Mouse (Mus musculus) ovary, postnatal 36 days (tissue): Measurements from ENCODE around the gene Tnp2.

Source experiments
- DNase-seq: peaks from one replicate; pipeline ENCODE4 v3.0.0; 2022; ENCODE audit warnings: low spot score, mixed read lengths

Gene Tnp2

DNA sequence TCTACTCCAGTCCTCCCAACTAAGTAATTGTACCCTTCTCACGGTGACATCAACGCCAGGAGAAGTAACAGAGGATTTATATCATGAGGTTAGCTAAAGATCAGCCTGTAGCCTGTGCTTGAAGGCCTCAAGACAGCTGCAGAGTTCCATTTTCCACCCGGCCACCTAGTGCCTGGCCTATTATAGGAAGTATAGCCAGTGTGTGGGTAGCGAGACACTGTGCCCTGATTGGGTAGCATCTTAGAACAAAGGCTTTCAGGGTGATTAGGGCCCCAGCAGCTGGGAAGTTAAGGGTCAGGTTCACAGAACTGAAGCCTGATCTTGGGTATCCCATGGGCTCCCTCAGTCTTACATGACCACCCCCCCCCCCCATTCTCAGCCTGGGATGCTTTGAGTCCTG, 406 bp upstream of the Tnp2 start:
- no peak for DNase-seq

DNA sequence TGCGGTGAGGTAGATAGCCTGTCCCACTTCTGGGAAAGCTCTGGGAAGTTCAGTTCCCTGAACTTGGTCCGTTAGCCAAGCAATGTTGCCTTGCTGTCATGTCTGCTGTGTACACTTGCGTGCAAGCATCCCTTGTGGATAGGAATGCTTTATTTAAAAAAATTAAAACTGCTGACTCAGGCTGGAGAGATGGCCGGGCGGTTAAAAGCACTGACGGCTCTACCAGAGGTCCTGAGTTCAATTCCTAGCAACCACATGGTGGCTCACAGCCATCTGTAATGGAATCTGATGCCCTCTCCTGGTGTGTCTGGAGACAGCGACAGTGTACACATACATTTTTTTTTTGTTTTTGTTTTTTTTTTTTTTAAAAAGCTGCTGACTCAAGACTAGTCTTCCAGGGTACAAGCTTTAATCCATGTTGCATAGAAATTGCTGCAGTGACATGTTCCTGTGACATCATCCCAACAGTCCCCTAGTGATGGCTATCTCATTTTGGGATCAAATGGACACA, 857 bp downstream of the Tnp2 start:
- no peak for DNase-seq

DNA sequence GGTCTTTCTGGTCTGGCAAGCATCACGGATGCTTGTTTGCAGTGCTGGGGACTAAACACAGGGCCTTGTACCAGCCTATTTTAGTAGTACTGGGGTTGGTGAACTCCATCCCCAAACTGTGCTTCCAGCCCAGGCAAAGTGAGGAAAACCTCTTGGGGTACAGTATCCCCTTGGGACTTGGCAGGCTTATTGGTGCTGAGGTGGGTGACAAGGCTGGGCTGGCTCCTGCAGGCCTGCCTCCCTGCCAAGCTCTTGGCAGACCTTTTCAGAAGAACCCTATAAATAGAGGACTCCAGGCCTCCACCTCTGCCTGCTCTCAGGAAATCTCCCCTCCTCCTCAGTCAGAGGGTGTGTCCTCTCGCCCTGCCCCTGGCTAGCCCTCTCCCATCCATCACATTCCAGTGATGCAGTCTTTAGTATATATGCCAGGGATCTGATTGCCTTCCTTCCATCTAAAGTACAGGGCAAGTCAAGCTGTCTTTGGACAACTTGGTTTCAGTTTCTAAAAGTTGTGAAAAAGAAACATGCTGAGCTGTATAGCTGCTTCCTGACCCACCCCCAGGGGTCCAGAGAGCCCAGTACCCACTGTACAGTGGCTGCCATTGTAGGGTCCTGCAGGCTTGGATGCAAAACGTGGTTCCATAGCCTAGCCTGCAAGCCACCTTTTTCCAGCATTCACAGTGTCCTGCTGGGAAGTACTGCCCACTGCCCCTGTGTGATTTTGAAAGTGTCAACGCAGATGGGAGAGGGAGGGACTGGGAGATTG, 1.5 kb downstream of the Tnp2 start:
- no peak for DNase-seq

DNA sequence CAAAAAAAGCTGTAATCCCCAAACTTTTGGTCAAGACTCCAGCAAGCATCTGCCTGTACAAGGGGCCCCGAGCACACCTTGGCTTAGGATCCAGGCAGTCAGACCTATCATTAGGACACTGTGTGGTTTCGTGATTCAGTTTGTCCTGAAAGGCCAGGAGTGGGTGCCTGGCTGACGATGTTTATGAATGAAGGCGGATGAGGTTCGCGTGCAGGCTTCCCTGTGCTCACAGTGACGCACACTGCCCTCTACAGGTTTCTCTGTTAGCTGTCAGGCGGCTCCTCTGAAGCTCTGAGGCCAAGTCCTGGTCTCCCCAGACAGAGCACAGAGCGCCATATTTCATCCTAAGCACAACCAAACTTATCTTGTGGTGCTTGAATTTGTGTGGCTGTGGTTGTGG, 2.2 kb downstream of the Tnp2 start:
- peak; percentile 72 for DNase-seq

DNA sequence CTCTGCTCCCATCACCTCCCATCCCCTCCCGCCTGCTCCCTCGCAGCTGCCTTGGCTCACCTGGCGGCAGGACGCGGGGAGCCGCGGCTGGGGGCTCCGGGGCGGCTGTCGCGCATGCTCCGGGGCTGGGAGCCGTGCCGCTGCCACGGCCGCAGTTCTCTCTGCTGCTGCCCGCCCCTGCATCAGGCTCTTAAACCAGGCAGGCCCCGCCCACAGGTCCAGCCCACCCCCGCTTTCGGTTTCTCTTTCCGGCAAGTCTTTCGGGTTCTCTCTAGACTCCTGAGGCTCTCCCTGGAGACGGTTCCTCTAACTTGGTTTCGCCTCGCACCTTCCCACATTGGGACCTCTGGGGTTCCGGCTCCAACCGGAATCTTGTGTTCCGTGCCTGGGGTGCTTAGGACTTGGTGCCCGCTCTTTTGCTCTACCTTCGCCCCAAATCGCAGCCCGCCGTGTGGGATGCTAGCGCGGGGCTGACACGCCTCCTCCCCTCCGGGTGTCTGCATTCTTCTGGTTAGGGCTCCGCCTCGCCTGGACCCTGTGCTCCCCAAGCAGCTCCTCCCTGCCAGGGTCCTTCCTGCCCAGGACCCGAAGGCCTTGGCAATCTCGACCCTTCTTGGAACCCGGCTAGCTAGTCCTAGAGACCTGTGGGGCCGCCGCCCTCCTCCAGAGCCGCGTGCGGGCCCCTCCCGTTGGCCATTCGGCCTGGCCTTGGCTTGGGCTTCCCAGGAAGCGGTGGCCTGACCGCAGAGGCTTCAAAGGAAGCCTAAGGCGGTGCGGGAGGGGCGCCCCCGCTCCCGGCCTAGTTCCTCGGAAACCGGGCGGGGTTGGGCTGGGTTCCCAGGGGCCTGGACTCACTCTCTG, 2.9 kb downstream of the Tnp2 start, which contains the start of gene Socs1:
TSS of gene Socs1 (minus strand) at position 166 of the 861 bp plus-strand sequence.
- DNase-seq, result peak; percentile 91

DNA sequence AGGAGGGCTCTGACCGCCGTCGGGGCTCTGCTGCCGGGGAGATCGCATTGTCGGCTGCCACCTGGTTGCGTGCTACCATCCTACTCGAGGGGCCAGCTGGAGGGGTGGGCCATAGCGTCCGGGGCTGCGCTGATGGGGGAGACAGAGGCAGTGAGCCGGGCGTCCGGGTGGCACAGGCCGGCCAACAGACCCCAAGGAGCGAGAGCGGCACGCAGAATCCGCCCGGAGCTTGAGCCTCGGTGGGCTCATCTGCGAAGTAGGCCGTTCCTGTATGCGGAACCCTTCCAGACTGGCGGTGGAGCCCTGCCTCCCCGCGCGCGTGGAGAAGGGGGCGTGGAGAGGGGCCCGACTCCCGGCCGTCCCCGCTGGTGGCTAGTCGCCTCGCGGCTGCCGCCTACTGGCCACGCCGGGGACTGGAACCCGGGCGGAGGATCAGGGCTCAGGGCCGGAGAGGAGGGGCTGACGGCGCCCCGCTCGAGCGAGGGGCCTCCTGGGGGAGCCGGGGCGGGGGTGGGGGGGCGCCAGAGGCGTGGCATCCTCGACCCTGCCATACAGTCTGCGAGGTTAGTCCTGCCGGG, 3.6 kb downstream of the Tnp2 start:
- DNase-seq, result peak; percentile 95

DNA sequence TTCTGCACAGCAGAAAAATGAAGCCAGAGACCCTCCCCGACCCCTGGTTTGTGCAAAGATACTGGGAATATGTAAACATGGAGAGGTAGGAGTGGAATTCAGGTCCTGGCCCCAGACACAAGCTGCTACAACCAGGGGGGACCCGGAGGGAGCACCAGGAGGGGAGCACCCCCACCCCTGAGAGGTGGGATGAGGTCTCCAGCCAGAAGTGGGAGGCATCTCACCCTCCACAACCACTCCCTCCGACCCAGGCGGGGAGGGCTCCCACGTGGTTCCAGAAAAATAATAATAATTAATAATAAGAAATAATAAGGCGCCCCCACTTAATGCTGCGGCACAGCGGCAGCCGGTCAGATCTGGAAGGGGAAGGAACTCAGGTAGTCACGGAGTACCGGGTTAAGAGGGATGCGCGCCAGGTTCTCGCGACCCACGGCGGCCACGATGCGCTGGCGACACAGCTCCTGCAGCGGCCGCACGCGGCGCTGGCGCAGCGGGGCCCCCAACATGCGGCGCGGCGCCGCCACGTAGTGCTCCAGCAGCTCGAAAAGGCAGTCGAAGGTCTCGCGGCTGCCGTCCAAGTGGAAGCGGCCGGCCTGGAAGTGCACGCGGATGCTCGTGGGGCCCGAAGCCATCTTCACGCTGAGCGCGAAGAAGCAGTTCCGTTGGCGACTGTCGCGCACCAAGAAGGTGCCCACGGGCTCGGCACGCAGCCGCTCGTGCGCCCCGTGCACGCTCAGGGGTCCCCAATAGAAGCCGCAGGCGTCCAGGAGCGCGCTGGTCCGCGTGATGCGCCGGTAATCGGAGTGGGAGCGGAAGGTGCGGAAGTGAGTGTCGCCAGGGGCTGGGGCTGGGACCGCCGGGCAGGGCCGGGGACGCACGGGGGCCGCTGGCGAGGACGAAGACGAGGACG, 4.3 kb downstream of the Tnp2 start:
- peak; percentile 51 for DNase-seq

DNA sequence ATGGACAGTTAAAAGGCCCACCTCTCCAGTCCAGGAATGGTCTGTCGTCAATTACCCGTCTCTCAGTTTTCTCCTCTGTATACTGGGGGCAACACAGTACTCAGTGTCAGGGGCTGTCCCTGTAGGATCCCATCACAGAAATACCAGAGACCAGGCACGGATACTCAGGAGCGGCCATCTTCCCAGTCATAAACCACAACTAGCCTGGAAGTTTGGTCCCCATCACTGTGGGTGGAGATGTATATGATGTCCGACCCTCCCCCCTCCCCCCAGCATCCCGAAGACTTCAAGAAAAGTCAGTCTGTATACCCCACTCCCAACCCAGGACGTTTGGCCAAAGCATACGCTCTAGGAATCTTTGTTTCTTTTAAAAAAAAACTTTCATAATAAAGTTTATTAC, 5.0 kb downstream of the Tnp2 start:
- no peak for DNase-seq

DNA sequence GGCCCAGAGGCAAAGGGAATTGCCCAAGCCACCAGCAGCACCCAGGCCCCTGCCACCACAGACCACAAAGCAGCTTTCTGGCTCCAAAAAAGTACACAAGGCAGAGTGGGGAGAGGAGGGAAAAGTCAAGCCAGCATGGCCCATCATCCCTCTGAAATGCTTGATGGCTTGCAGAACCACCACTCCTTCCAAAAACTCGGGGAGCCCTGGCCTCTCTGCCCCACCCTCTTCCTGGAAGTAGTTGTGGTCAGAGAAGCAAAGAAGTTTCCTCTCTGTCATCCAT, 5.4 kb downstream of the Tnp2 start:
- DNase-seq, result no peak

DNA sequence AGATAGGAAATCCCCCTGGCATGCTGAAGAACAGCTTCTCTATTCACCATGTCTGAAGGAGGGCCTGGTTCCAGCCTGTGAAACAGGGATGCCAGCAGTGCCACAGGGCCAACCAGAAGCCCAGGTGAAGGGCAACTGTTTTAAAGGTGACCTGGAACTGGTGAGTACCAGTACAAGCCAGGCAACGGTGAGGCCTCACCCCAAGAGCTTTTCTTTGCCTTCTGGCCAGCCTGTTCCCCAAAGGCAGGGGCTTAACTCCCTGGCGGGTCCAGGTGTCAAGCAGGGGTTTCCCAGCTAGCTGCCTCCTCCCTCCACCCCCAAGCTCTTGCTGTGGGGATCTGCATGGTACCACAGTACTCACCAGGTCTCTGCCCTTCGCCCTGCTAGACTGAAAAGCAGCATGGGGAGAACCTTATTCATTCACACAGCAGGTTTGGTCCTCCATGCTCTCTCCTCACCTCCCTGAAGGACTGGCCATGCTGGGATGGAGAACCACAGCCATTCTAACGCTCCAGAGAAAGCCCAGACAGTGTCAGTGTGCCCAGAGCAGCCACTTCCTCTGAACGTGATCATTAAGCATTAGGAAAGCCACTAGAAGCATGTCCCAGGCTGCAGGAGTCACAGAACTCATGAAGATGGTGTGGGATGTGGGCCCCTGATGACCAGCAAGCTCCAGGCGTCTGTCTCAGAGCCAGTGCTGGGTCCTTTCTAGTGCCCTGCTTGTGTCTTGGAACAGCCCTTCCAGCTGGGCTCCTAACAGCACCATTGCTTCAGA, 5.9 kb downstream of the Tnp2 start:
- DNase-seq, result no peak

DNA sequence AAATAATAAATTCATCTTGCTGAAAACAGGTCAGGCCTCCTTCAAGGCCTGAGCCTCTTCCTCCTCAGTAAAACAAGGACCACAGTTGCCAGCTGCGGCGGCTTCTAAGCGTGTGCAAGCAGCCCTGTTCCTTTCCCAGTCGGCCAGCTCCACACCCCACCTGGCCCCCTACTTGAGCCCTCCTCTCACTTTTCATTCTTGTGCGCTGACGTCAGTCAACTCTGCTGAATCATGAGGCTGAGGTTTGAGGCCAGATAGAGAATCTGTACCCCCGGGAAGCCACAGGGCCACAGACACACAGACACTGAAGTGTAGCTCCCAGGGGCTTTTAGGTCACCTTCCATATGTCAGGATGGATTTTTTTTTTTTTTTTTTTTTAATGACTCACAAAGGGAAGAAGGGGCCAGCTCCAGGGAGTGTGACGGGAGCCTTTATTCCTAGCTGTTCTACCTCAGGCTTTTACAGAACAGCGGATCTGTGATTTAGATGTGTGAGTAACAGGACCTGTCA, 6.5 kb downstream of the Tnp2 start:
- DNase-seq, result no peak

DNA sequence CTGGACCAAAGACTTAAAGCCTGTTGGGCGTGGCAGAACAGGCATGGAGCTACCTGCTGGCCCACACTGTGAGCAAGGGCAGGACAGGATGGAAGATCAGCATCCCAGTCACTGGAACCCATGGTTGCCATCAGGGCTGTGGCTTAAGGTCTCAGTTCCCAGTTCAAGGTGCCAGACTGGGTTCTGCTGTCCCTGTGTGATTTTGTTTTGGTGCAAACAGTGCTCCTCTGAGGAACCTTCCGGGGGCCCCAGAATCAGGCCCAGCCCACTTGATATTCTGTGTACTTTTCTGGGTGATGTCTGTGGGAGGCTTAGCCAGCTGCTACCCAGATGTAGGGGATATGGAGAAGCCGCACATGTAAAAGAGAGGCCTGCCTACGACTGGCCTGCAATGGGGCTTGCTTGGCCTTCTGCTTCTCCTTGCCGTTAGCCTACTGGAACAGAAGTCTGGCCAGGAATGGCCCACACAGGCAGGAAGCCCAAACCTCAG, 7.8 kb downstream of the Tnp2 start:
- no peak for DNase-seq

DNA sequence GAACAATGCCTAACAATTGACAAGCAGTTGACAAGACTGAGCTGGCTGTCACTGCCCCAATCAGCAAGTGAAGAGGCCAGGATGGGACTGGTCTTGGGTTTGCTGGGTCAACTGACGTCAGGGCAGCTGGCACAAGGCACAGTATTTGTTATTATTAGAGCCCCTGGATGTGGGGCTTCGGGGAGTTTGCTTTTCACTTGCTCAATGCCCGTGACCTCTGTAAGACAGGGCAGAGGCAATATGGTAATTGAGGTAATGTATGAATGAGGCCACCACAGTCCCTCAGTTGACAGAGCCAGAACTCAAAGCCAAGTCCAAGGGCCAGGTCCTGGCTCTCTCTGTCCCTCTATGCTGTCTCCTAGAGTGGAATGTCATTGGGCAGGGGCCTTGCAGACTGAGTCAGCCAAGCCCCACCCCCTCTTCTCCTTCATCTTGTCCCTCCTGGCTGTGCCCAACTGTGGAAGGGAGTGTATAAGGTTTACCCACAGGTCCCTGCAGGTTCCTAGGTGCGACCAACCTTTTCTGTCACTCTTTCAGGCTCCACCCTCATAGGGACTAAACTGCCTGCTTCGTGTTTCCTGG, 10.8 kb downstream of the Tnp2 start:
- no peak for DNase-seq

DNA sequence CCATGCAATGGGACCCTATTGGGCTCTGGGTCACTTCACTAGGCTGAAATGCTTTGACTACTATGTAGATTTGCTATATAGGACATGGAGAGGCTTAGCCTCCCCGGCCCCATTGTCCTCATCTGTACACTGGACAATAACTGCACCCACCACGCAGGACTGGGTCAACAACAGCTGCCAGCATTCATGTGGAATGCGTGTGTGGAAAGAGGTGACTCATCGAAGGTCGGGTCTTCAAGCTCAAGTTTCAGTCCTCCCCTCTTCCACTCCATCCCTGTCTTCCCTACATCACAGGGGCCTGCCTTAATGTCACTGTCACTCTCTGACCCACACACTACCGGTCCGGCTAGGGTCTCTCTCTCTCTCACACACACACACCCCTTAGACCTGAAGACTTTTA, 12.1 kb downstream of the Tnp2 start:
- no peak for DNase-seq

DNA sequence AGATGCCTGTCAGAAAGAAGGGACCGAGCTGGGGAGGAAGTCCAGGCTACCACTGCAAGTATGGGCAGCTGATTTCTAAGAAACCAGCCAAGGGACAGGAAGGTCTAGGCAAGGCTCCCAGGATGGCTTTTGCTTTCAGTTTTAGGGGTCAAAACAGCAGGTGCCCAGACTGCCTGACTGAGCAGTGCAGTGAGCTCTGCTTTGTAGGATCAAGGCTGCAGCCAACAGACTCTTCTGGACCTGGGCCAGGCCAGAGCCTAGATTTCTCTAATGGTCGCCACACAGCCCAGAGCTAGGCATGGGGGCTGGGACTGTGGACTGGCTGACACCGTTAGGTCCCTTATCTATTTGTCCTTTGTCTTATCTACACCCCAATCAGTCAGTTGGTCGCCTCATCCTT, 13.7 kb downstream of the Tnp2 start:
- DNase-seq, result no peak

DNA sequence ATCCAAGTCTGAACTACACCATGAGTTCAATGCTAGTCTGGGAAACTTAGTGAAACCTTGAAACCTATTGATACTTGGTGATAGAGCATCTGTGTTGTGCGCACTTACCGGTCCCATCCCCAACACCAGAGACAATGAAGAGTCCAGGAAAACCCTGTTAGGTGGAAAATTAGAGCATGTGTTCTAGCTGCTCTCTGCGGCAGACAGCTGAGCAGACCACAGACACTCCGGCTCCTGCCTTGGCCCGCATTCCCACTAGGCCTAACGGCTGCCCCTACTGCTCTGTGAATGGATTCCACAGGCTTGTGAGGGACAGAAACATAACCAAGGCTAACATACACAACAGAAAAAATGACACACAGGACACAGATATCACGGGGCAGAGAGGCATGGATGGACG, 14.9 kb downstream of the Tnp2 start:
- no peak for DNase-seq

DNA sequence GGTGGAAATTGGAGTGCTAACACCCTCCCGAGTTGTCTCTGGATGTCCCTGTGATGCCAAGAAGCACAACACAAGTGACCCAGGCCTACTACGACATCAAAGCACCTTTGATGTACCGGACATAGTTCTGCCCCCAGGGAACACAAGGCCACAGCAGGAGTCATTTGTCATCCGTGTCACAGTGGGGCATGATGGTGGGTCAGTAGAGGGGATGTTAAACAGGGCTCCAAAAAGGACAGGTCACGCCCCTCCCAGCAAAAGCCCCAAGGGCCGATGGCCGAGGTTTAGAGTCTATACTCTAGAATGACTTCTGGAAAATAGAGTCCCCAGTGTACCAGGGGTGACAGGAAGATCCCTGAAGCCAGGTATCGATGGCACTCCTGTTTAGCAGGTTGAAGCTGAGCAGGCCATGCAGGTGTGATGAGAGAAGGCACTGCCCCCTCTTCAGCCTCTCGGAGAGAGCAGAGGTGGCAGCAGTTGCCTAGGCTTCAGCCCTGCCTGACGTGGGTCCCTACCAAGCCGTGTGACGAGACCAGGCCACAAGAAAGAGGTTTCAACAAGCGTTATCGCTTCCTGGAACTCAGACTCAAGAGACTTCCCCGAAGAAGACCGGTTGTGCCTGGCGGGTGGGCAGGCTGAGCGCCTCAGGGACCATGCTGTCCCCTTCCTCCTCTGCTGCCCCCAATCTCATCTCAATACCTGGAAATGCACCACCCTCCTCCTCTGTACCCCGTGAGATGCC, 16.5 kb downstream of the Tnp2 start:
- DNase-seq, result no peak

DNA sequence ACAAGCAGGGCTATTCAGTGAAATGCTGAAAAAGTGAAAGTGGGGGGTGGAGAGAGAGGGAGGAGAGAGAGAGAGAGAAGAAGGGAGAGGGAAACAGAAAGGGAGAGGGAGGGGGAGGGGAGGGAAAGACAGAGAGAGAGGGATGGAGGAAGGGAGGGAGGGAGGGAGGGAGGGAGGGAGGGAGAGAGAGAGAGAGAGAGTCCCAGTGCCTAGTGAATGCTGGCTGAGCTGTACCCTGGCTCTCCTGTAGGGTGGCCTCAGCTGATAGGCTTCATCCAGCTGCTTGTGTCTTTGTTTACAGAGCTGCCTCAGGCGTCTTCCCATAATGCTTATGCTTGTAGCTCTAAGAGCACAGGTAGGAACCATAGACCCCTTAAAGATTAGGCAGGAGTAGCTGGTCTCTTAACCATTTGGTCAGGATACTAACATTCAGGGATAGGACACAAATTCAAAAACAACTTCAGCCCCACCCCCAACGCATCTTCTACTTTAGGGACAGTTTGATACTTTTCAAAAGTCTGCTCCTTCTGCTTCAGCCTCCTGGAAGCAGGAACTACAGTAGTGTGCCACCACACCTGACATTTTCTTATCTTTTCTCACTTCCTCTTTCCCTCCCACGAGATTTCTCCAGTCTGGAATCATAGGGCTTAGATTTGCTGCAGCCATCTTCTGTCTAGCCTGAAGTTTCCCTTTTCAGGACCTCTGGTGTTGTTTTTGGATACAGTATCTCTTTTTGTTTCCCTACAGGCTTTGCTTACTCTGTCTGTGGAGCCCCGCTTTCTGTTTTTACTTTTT, 17.7 kb downstream of the Tnp2 start:
- DNase-seq, result no peak

DNA sequence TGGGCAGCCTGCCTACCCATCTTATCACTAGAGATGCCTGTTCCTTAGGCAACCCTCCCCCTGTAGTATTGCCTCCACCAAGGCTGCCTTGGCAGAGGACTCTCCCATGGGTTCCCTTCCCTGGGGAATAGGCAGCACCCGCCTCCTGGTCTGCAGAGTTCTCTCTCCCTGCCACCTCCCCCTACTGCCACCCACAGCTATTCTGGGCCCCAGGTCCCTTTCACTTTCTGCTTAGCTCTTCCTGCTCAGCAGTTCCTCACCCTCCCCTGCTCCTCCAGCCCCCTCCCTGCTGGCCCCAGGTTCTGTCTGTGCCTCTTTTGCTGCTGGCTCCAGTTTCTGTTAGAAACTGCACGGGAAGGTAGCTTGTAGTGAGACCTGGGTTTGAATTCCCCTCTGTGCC, 18.8 kb downstream of the Tnp2 start:
- no peak for DNase-seq
